Mouse (Mus musculus): ENCODE measurements around the gene Nt5e. TPM values are rescaled to one million over a fixed set of nuclear protein-coding genes. Genes with fewer than 3 reads are reported as not detected.

Gene Nt5e
- polyA plus RNA-seq (2015; fragmentation: Illumina TruSeq; extraction: RNeasy Lipid Tissue Mini Kit (QIAGEN cat#74804); ENCODE audit: insufficient read depth, low replicate concordance), result 15.1 TPM

GRCm38 (mm10) chr9:88326930-88327901 lies at the start of gene Nt5e:
TSS of gene Nt5e (plus strand) at chr9:88327197.

Other genes with a start within 250 kb of the Nt5e start
- 40.6 TPM for gene Snx14, start 111.8 kb downstream of the Nt5e start, polyA plus RNA-seq (2015; fragmentation: Illumina TruSeq; extraction: RNeasy Lipid Tissue Mini Kit (QIAGEN cat#74804); ENCODE audit: insufficient read depth, low replicate concordance)
- gene Gm20537, start 129.4 kb downstream of the Nt5e start, polyA plus RNA-seq (2015; fragmentation: Illumina TruSeq; extraction: RNeasy Lipid Tissue Mini Kit (QIAGEN cat#74804); ENCODE audit: insufficient read depth, low replicate concordance), result 0.93 TPM
- gene Syncrip, start 155.4 kb downstream of the Nt5e start, polyA plus RNA-seq (2015; fragmentation: Illumina TruSeq; extraction: RNeasy Lipid Tissue Mini Kit (QIAGEN cat#74804); ENCODE audit: insufficient read depth, low replicate concordance), result 190 TPM
- gene Zfp949, start 220.8 kb downstream of the Nt5e start, polyA plus RNA-seq (2015; fragmentation: Illumina TruSeq; extraction: RNeasy Lipid Tissue Mini Kit (QIAGEN cat#74804); ENCODE audit: insufficient read depth, low replicate concordance), result 13.5 TPM

All from spleen, adult 10 weeks (tissue).